Mouse (Mus musculus) embryo, embryonic 9.5 days (tissue): ENCODE results near the gene Ppp1r10.
A peak's percentile ranks its signal among the peaks of the same experiment; 100 is the strongest.

Source experiments
- DNase-seq: peaks from one replicate; pipeline ENCODE4 v3.0.0-alpha.2; 2017; ENCODE audit errors: extremely low spot score

The Ppp1r10 gene

GRCm38 (mm10) chr17:35903343-35903991, 12.8 kb upstream of the Ppp1r10 start:
- no peak for DNase-seq

- no peak for DNase-seq
These were observed 12.3 kb upstream of the Ppp1r10 start for GRCm38 (mm10) chr17:35903992-35904355.

- no peak for DNase-seq
These were observed 10.6 kb upstream of the Ppp1r10 start for GRCm38 (mm10) chr17:35905587-35905986.

- no peak for DNase-seq
These were observed 8.6 kb upstream of the Ppp1r10 start for GRCm38 (mm10) chr17:35907609-35908008.

GRCm38 (mm10) chr17:35909186-35909918, 6.9 kb upstream of the Ppp1r10 start:
- DNase-seq, result no peak

- peak; percentile 95 for DNase-seq
These were observed 6.3 kb upstream of the Ppp1r10 start, which contains the start of gene Atat1 for GRCm38 (mm10) chr17:35909919-35910369. TSS of gene Atat1 (minus strand) at chr17:35910075.

GRCm38 (mm10) chr17:35914975-35915374, 1.3 kb upstream of the Ppp1r10 start:
- DNase-seq, result no peak

GRCm38 (mm10) chr17:35915538-35916296, 517 bp upstream of the Ppp1r10 start:
- DNase-seq, result no peak

GRCm38 (mm10) chr17:35917143-35917462, 869 bp downstream of the Ppp1r10 start:
- DNase-seq, result no peak

- DNase-seq, result peak; percentile 73
These were observed 1.4 kb downstream of the Ppp1r10 start for GRCm38 (mm10) chr17:35917463-35918251.

GRCm38 (mm10) chr17:35918276-35919059, 2.2 kb downstream of the Ppp1r10 start:
- peak; percentile 77 for DNase-seq

GRCm38 (mm10) chr17:35919060-35919715, 3.0 kb downstream of the Ppp1r10 start:
- peak; percentile 88 for DNase-seq

- no peak for DNase-seq
These were observed 3.6 kb downstream of the Ppp1r10 start for GRCm38 (mm10) chr17:35919864-35920301.

GRCm38 (mm10) chr17:35920384-35920783, 4.2 kb downstream of the Ppp1r10 start:
- DNase-seq, result no peak

- DNase-seq, result peak; percentile 61
These were observed 4.8 kb downstream of the Ppp1r10 start for GRCm38 (mm10) chr17:35920862-35921562.

GRCm38 (mm10) chr17:35921710-35922109, 5.5 kb downstream of the Ppp1r10 start:
- DNase-seq, result no peak

- no peak for DNase-seq
These were observed 6.3 kb downstream of the Ppp1r10 start for GRCm38 (mm10) chr17:35922566-35922965.

GRCm38 (mm10) chr17:35923281-35923680, 7.0 kb downstream of the Ppp1r10 start:
- DNase-seq, result no peak

GRCm38 (mm10) chr17:35927471-35927870, 11.2 kb downstream of the Ppp1r10 start:
- no peak for DNase-seq

- no peak for DNase-seq
These were observed 13.3 kb downstream of the Ppp1r10 start for GRCm38 (mm10) chr17:35929534-35929933.
